Mouse (Mus musculus) cerebellum, adult 2 months (tissue): ENCODE measurements around the gene Slc26a3.

Experiments
- CTCF ChIP-seq: fragments of 200-500 bp; IDR thresholded peaks from 2 replicates; pipeline ENCODE4 v1.5.1; 2011; ENCODE audit warnings: low read depth, mild to moderate bottlenecking, control low read depth, low read length, moderate library complexity, borderline replicate concordance; ENCODE audit not compliant: insufficient read depth
- POLR2A ChIP-seq: fragments of 200-500 bp; IDR thresholded peaks from 2 replicates; pipeline ENCODE4 v1.6.1; 2011; ENCODE audit warnings: low read length, control low read depth, borderline replicate concordance; ENCODE audit not compliant: insufficient read depth

DNA sequence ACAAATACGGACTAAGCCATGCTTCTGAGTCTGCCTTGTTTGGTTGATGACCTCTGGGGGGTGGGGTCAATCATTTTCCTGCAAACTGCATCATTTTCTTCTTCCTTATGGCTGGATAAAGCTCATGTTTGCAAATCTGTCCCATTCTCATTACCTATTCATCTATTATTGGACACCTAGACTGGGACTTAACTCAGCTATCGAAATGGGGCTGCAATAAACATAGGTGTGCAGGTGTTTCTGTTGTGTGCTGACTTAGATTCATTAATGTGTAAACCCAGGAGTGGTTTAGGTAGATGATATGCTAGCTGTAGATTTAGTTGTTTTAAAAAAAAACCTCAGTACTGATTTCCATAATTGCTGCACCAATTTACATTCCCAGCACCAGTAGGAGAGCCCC is 48.9 kb downstream of the Slc26a3 start:
- TF ChIP-seq CTCF (no peak), POLR2A (no peak)
